Mouse (Mus musculus) lung, embryonic 15.5 days (tissue): ENCODE measurements at regions not wholly inside any gene's neighbourhood (a gene's known extent, or its start where the extent isn't known, plus 50 kb on each side); places are given as distances from the start of the nearest gene placed in this dataset.

ENCODE experiments used
- ATAC-seq: fragments of 200-750 bp; cut with Nextera tagmentation; 2 replicates; pipeline ENCODE4 v1.8.0; 2017; ENCODE audit warnings: moderate number of reproducible peaks, borderline replicate concordance; ENCODE audit not compliant: low FRiP score, low TSS enrichment; ENCODE audit errors: extremely low read depth
- H3K27ac ChIP-seq: fragments of 300-500 bp; sonication (generic); 2 replicates; pipeline ENCODE4 v1.5.1; 2015; ENCODE audit warnings: moderate library complexity, mild to moderate bottlenecking, inconsistent platforms
- H3K27me3 ChIP-seq: fragments of 300-500 bp; sonication (generic); 2 replicates; pipeline ENCODE4 v1.6.1; 2015; ENCODE audit warnings: inconsistent platforms
- H3K36me3 ChIP-seq: fragments of 300-500 bp; sonication (generic); 2 replicates; pipeline ENCODE4 v1.6.1; 2015; ENCODE audit warnings: inconsistent platforms
- H3K4me1 ChIP-seq: fragments of 300-500 bp; sonication (generic); 2 replicates; pipeline ENCODE4 v1.6.1; 2015; ENCODE audit warnings: inconsistent platforms
- H3K4me2 ChIP-seq: fragments of 300-500 bp; sonication (generic); 2 replicates; pipeline ENCODE4 v1.6.1; 2015; ENCODE audit warnings: inconsistent platforms, mild to moderate bottlenecking, moderate library complexity
- H3K4me3 ChIP-seq: fragments of 300-500 bp; sonication (generic); 2 replicates; pipeline ENCODE4 v1.5.1; 2015; ENCODE audit warnings: mild to moderate bottlenecking, inconsistent platforms
- H3K9ac ChIP-seq: fragments of 300-500 bp; sonication (generic); 2 replicates; pipeline ENCODE4 v1.6.1; 2015; ENCODE audit warnings: inconsistent platforms
- H3K9me3 ChIP-seq: fragments of 300-500 bp; sonication (generic); 2 replicates; pipeline ENCODE4 v1.6.1; 2016; ENCODE audit warnings: inconsistent platforms
- WGBS: fragments of 180-500 bp; shearing (Covaris S2); methylation state at CpG from one replicate; pipeline ENCODE4 v1.1.7; 2015; 5-methylcytosine and 5-hydroxymethylcytosine counted together

DNA sequence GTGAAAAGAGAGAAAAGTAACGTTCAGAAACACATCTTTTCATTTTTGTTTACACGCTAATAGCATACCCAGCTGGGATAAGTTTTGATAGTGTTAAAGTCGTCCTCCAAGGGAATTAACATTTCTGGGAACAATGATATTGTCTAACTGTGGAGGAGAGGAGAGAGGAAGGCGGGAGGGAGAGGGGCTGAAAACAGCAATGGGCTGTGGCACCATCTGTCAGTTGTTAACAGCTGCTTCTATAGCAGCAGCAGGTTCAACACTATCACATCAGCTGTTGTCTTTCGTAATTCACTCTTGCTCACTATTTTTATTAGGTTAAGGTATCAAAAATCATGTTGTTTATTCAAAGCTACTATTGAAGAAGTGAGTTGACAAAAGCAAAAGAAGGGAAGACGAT, 1747.4 kb upstream of the G6pd2 start:
- H3K4me1 ChIP-seq, result no peaks in the 10 kb centered on the region
- no peaks in the 10 kb centered on the region for H3K9me3 ChIP-seq
- H3K27ac ChIP-seq, result no peak overlapping the region
- no peaks in the 10 kb centered on the region for H3K36me3 ChIP-seq
- no peak overlapping the region for H3K9ac ChIP-seq
- ATAC-seq, result no peak
- no peak overlapping the region for H3K4me3 ChIP-seq
- H3K4me2 ChIP-seq, result no peak overlapping the region
- WGBS, result 57% methylated on average over 6 of the region's 6 CpGs
- H3K27me3 ChIP-seq, result no peaks in the 10 kb centered on the region
